10 mouse cellular contexts compared by ENCODE assay signal in the genomic region with DNA sequence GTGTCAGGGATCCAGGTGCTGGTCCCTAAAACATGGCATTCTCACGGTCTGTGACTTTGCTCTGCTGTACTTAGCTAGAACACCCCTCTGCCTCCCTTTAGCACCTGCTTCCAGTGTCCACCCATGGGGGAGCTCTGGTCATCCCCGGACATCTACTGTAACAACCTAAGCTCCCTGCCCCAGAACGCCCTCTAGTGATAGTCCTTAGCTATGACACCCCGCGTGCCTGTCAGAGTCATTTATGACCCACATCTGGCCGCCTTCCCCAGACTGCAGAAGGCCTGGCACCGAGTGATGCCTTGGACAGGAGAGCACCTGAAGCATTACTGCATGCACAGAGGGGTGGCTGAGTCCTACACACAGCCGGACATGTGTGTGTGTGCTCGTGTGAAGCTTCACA. TPM values are rescaled to one million over a fixed set of nuclear protein-coding genes. Genes with fewer than 3 reads are reported as not detected.
DNase-seq lines count a peak whose midpoint lies in the region; ATAC-seq and TF ChIP-seq lines count a peak whose summit lies in the region.
"Had no signal": no experiment of that assay in that cellular context is flagged by ENCODE, and none has a peak within 500 bp of the region (broad histone marks: within the 10 kb centered on the region; RNA-seq: fewer than 3 reads in every experiment).

No protein-coding gene starts in this region.

- H3K9ac ChIP-seq in liver, adult 2 months (ENCODE audit: low read depth, low read length), result no peak overlapping the region
- no peak overlapping the region for H3K9ac ChIP-seq in liver, embryonic 11.5 days (ENCODE audit: low read depth, low read length)
- H3K9ac ChIP-seq in midbrain, embryonic 13.5 days (replicated peaks), result no peak overlapping the region
- H3K9ac ChIP-seq: midbrain, embryonic 12.5 days had no signal

- H3K27ac ChIP-seq in liver, adult 2 months (replicated peaks; ENCODE audit: insufficient read depth, low read depth, low read length), result no peak overlapping the region
- H3K27ac ChIP-seq in liver, embryonic 11.5 days (ENCODE audit: low read depth, low read length), result no peak overlapping the region
- no peak overlapping the region for H3K27ac ChIP-seq in midbrain, embryonic 13.5 days
- H3K27ac ChIP-seq: midbrain, embryonic 12.5 days had no signal

- no peak for TF ChIP-seq POLR2A in liver, adult 2 months (IDR thresholded peaks at IDR 0.05; ENCODE audit: extremely low read depth, insufficient read depth, low read length)

- no peaks in the 10 kb centered on the region for H3K36me3 ChIP-seq in liver, adult 2 months (ENCODE audit: control insufficient read depth, insufficient read depth, low read length)
- H3K36me3 ChIP-seq in liver, embryonic 11.5 days (ENCODE audit: control insufficient read depth, insufficient read depth, low read length), result no peaks in the 10 kb centered on the region
- no peaks in the 10 kb centered on the region for H3K36me3 ChIP-seq in midbrain, embryonic 13.5 days
- H3K36me3 ChIP-seq: midbrain, embryonic 12.5 days had no signal

- no peaks in the 10 kb centered on the region for H3K79me2 ChIP-seq in liver, adult 2 months (ENCODE audit: control insufficient read depth, insufficient read depth, low read length)

- DNase-seq in adrenal gland, postnatal 14 days, result peak; percentile 76
- DNase-seq in adrenal gland, adult 8-10 months, result no peak
- DNase-seq in liver, adult 2 months (ENCODE audit: extremely low read depth, low read depth, low spot score), result no peak
- no peak for DNase-seq in liver, embryonic 11.5 days (ENCODE audit: low spot score)
- DNase-seq in R1 (ENCODE audit: low read depth, low spot score), result peak; percentile 20
- no peak for DNase-seq in right cerebral cortex, postnatal 4 days

- peak; percentile 33; the same call in 1 of the 2 replicates for TF ChIP-seq CTCF in liver, adult 2 months (IDR thresholded peaks at IDR 0.05; ENCODE audit: low read depth, low read length)

- H3K4me3 ChIP-seq in liver, adult 2 months (ENCODE audit: insufficient read depth, low read depth, low read length), result no peak overlapping the region
- no peak overlapping the region for H3K4me3 ChIP-seq in liver, embryonic 11.5 days (ENCODE audit: low read depth, low read length)
- H3K4me3 ChIP-seq in midbrain, embryonic 13.5 days (replicated peaks), result no peak overlapping the region
- H3K4me3 ChIP-seq: midbrain, embryonic 12.5 days had no signal

- 68% methylated on average over 9 of the region's 9 CpGs for WGBS in liver, adult 2 months
- 55% methylated on average over 9 of the region's 9 CpGs for WGBS in liver, embryonic 11.5 days
- WGBS in midbrain, embryonic 13.5 days, result 68% methylated on average over 9 of the region's 9 CpGs

- no peak for ATAC-seq in liver, embryonic 11.5 days (replicated peaks; ENCODE audit: low FRiP score)
- peak; percentile 58; the same call in 1 of the 2 replicates for ATAC-seq in megakaryocyte-erythroid progenitor cell, adult 5-6 weeks (replicated peaks; ENCODE audit: low FRiP score, low TSS enrichment, poor library complexity, severe bottlenecking)
- no peak for ATAC-seq in midbrain, embryonic 13.5 days

- no peaks in the 10 kb centered on the region for H3K9me3 ChIP-seq in liver, embryonic 11.5 days (ENCODE audit: control insufficient read depth, low read length)
- no peaks in the 10 kb centered on the region for H3K9me3 ChIP-seq in midbrain, embryonic 13.5 days
- H3K9me3 ChIP-seq: midbrain, embryonic 12.5 days had no signal

- no peaks in the 10 kb centered on the region for H3K27me3 ChIP-seq in liver, adult 2 months (ENCODE audit: control insufficient read depth, insufficient read depth, low read length)
- H3K27me3 ChIP-seq in liver, embryonic 11.5 days (replicated peaks; ENCODE audit: control insufficient read depth, insufficient read depth, low read length), result no peaks in the 10 kb centered on the region
- H3K27me3 ChIP-seq in midbrain, embryonic 13.5 days, result no peaks in the 10 kb centered on the region
- H3K27me3 ChIP-seq: midbrain, embryonic 12.5 days had no signal

- peaks cover 17% of the 10 kb centered on the region for H3K4me1 ChIP-seq in liver, adult 2 months (ENCODE audit: control insufficient read depth, insufficient read depth, low read length)
- no peaks in the 10 kb centered on the region for H3K4me1 ChIP-seq in liver, embryonic 11.5 days (replicated peaks; ENCODE audit: control insufficient read depth, insufficient read depth, low read length)
- H3K4me1 ChIP-seq in midbrain, embryonic 13.5 days (replicated peaks), result 0 out of 2 replicates have a peak, but pooled peaks cover 4% of the 10 kb centered on the region
- H3K4me1 ChIP-seq: midbrain, embryonic 12.5 days had no signal

- no peak overlapping the region for H3K4me2 ChIP-seq in liver, embryonic 11.5 days
- no peak overlapping the region for H3K4me2 ChIP-seq in midbrain, embryonic 13.5 days (replicated peaks)
- H3K4me2 ChIP-seq: midbrain, embryonic 12.5 days had no signal

RNA-seq across cellular contexts. Expression of gene Twist2, which starts 18.0 kb away (rescaled TPM):
- 1.7 and 2.3 TPM in 2 replicates for total RNA-seq in adrenal gland, postnatal 14 days (2021)
- total RNA-seq in adrenal gland, adult 8-10 months (2022), result 1 to 10 TPM; 2.4 to 3.8 (median 2.7) TPM
- 0.13 TPM in 1 of 2 replicates, not detected in the other for total RNA-seq in liver, adult 2 months (2014; rRNA removed)
- 0.15 and 0.16 TPM in 2 replicates for polyA plus RNA-seq in liver, adult 2 months (2012; rRNA removed)
- 4.5 and 5.8 TPM in 2 replicates for polyA plus RNA-seq in liver, embryonic 11.5 days (2014; fragmentation: Nextera tagmentation; extraction: Ambion mirVana)
- not detected in 2 replicates for total RNA-seq in megakaryocyte-erythroid progenitor cell, adult 5-6 weeks (2014; fragmentation: Nextera tagmentation)
- not detected in 2 replicates for total RNA-seq in megakaryocyte-erythroid progenitor cell, adult 5-6 weeks (2017)
- polyA plus RNA-seq in midbrain, embryonic 13.5 days (2015; fragmentation: Nextera tagmentation; extraction: Ambion mirVana), result 0.72 and 1.3 TPM in 2 replicates
- total RNA-seq: MEL had no signal

Comparison
In these comparisons a context has a peak if more than half of its experiments do, and no peak if none do; other contexts are left out.
1. DNase-seq: peak in adrenal gland, postnatal 14 days (single experiment) and R1 (single experiment); none in adrenal gland, adult 8-10 months (single experiment), liver, adult 2 months (single experiment), liver, embryonic 11.5 days (single experiment) and right cerebral cortex, postnatal 4 days (single experiment).